Mouse (Mus musculus) heart, adult 2 months (tissue): ENCODE results near the gene Stx3. TPM values are rescaled to one million over a fixed set of nuclear protein-coding genes. Genes with fewer than 3 reads are reported as not detected.

Experiments
- DNase-seq, 2 experiments: peaks; one replicate each; pipeline ENCODE4 v3.0.0; 2021
- H3K27ac ChIP-seq: fragments of 200-600 bp; 2 replicates; pipeline ENCODE4 v1.8.1; 2022
- H3K27me3 ChIP-seq: fragments of 200-500 bp; 2 replicates; pipeline ENCODE4 v1.6.1; 2012; ENCODE audit warnings: mild to moderate bottlenecking, low read length, inconsistent platforms, mixed read lengths; ENCODE audit not compliant: control insufficient read depth, insufficient read depth
- H3K36me3 ChIP-seq: fragments of 200-500 bp; 2 replicates; pipeline ENCODE4 v1.6.1; 2012; ENCODE audit warnings: low read length, inconsistent platforms; ENCODE audit not compliant: control insufficient read depth, insufficient read depth
- H3K4me1 ChIP-seq: fragments of 200-500 bp; 2 replicates; pipeline ENCODE4 v1.6.1; 2011; ENCODE audit warnings: low read length; ENCODE audit not compliant: control insufficient read depth, insufficient read depth
- H3K4me3 ChIP-seq: fragments of 200-600 bp; 2 replicates; pipeline ENCODE4 v1.8.1; 2022
- H3K79me2 ChIP-seq: fragments of 200-500 bp; replicated peaks from 2 replicates; pipeline ENCODE4 v1.6.1; 2012; ENCODE audit warnings: mild to moderate bottlenecking, inconsistent platforms, low read length, moderate library complexity, mixed read lengths; ENCODE audit not compliant: control insufficient read depth, insufficient read depth
- H3K9ac ChIP-seq: fragments of 200-500 bp; 2 replicates; pipeline ENCODE4 v1.6.1; 2012; ENCODE audit warnings: low read depth, mild to moderate bottlenecking, control low read depth, inconsistent platforms, low read length, mixed read lengths
- CTCF ChIP-seq: fragments of 200-600 bp; IDR thresholded peaks from 2 replicates; pipeline ENCODE4 v1.8.1; 2022; ENCODE audit warnings: antibody characterized with exemption, mild to moderate bottlenecking, moderate library complexity
- EP300 ChIP-seq: fragments of 200-500 bp; IDR thresholded peaks from 2 replicates; pipeline ENCODE4 v1.6.1; 2011; ENCODE audit warnings: low read depth, low read length, control low read depth; ENCODE audit not compliant: insufficient read depth
- POLR2A ChIP-seq: fragments of 200-500 bp; IDR thresholded peaks from 2 replicates; pipeline ENCODE4 v1.6.1; 2011; ENCODE audit warnings: mild to moderate bottlenecking, low read depth, low read length, control low read depth; ENCODE audit not compliant: insufficient read depth
- WGBS: fragments of 180-500 bp; shearing (Covaris S2); methylation state at CpG from one replicate; pipeline ENCODE4 v1.1.7; 2018; 5-methylcytosine and 5-hydroxymethylcytosine counted together
- intact Hi-C: fragments of 180-260 bp; cut with DNase I; formaldehyde crosslinking; loops from one replicate; pipeline ENCODE4 v1.15.1; 2025
- polyA plus RNA-seq: library from polyadenylated mRNA; depleted of rRNA; stranded (reverse); fragments of >200 nt; gene quantifications from 2 replicates; pipeline ENCODE4 v1.2.3, GENCODE M21; 2012
- total RNA-seq, 2 experiments: library from RNA; stranded (reverse); gene quantifications; 2 replicates each; pipeline ENCODE4 v1.2.3; 2021

Gene Stx3
- total and polyA plus RNA-seq, 3 experiments = 3.6 to 3.9 (median 3.9) TPM

GRCm38 (mm10) chr19:11791825-11792224 lies 27.4 kb downstream of the Stx3 start:
- H3K4me1 ChIP-seq = no peaks in the 10 kb centered on the region
- H3K9ac ChIP-seq = no peak overlapping the region
- DNase-seq = no peak
- H3K27me3 ChIP-seq = no peaks in the 10 kb centered on the region
- intact Hi-C loops = no loop called here
- no peak overlapping the region for H3K4me3 ChIP-seq
- WGBS = 52% methylated on average over 5 of the region's 5 CpGs
- no peak for TF ChIP-seq EP300
- TF ChIP-seq CTCF = no peak
- no peak for TF ChIP-seq POLR2A
- H3K27ac ChIP-seq = no peak overlapping the region
- no peaks in the 10 kb centered on the region for H3K36me3 ChIP-seq
- no peaks in the 10 kb centered on the region for H3K79me2 ChIP-seq

- intact Hi-C loops = no loop called here
- H3K4me3 ChIP-seq = no peak overlapping the region
- H3K27ac ChIP-seq = no peak overlapping the region
- no peaks in the 10 kb centered on the region for H3K79me2 ChIP-seq
- no peaks in the 10 kb centered on the region for H3K36me3 ChIP-seq
- no peak for DNase-seq
- 72% methylated on average over 6 of the region's 6 CpGs for WGBS
- TF ChIP-seq EP300 (no peak), POLR2A (no peak), CTCF (no peak)
- H3K27me3 ChIP-seq = no peaks in the 10 kb centered on the region
- no peaks in the 10 kb centered on the region for H3K4me1 ChIP-seq
- no peak overlapping the region for H3K9ac ChIP-seq
Observed at GRCm38 (mm10) chr19:11788876-11789275, 30.3 kb downstream of the Stx3 start.

GRCm38 (mm10) chr19:11787826-11788225 lies 31.4 kb downstream of the Stx3 start:
- Histone ChIP-seq H3K27me3 (no peaks in the 10 kb centered on the region), H3K27ac (no peak overlapping the region), H3K4me1 (no peaks in the 10 kb centered on the region), H3K36me3 (no peaks in the 10 kb centered on the region), H3K79me2 (no peaks in the 10 kb centered on the region), H3K9ac (no peak overlapping the region), H3K4me3 (no peak overlapping the region)
- intact Hi-C loops = no loop called here
- DNase-seq = no peak
- no peak for TF ChIP-seq POLR2A
- no peak for TF ChIP-seq CTCF
- TF ChIP-seq EP300 = no peak
- 92% methylated on average over 6 of the region's 6 CpGs for WGBS

GRCm38 (mm10) chr19:11785409-11786154 lies 33.6 kb downstream of the Stx3 start:
- no peak for TF ChIP-seq EP300
- no peak for TF ChIP-seq CTCF
- TF ChIP-seq POLR2A = no peak
- WGBS = 91% methylated on average over 14 of the region's 14 CpGs

GRCm38 (mm10) chr19:11777191-11777865 lies 41.9 kb downstream of the Stx3 start:
- Histone ChIP-seq H3K4me1 (no peaks in the 10 kb centered on the region), H3K79me2 (no peaks in the 10 kb centered on the region), H3K9ac (no peak overlapping the region), H3K4me3 (no peak overlapping the region), H3K27ac (no peak overlapping the region), H3K27me3 (no peaks in the 10 kb centered on the region), H3K36me3 (no peaks in the 10 kb centered on the region)
- peak; percentile 54 to 76 for DNase-seq
- intact Hi-C loops = loop anchor here (1.0 to 2.0 kb wide), 2 partner anchors 43 to 229 kb away; no protein-coding TSS in a partner anchor
- TF ChIP-seq CTCF (peak; percentile 94), EP300 (no peak)
- 57% methylated on average over 7 of the region's 7 CpGs for WGBS

More at GRCm38 (mm10) chr19:11785409-11786154, 33.6 kb downstream of the Stx3 start:
- Histone ChIP-seq H3K9ac (no peak overlapping the region), H3K4me3 (no peak overlapping the region), H3K36me3 (no peaks in the 10 kb centered on the region), H3K79me2 (no peaks in the 10 kb centered on the region), H3K27me3 (no peaks in the 10 kb centered on the region), H3K4me1 (no peaks in the 10 kb centered on the region), H3K27ac (no peak overlapping the region)
- intact Hi-C loops = no loop called here
- no peak for DNase-seq
